Mouse (Mus musculus) urinary bladder, postnatal 36 days (tissue): ENCODE measurements around the gene Olfr15.
A peak's percentile ranks its signal among the peaks of the same experiment; 100 is the strongest.
"Not testable (repeated sequence)": the region's sequence is repeated elsewhere in the genome, so short reads cannot be mapped to it uniquely, and the experiment has no call there.

Experiments used
- DNase-seq, 2 experiments: peaks; one replicate each; pipeline ENCODE4 v3.0.0; 2022; ENCODE audit warnings: low spot score in 2 of 2, mixed read lengths in 1 of 2

The Olfr15 gene

GRCm38 (mm10) chr16:3830588-3831109 lies at the start of gene Olfr15:
Olfr15 (plus strand) TSS chr16:3830878.
- no peak for DNase-seq

DNA sequence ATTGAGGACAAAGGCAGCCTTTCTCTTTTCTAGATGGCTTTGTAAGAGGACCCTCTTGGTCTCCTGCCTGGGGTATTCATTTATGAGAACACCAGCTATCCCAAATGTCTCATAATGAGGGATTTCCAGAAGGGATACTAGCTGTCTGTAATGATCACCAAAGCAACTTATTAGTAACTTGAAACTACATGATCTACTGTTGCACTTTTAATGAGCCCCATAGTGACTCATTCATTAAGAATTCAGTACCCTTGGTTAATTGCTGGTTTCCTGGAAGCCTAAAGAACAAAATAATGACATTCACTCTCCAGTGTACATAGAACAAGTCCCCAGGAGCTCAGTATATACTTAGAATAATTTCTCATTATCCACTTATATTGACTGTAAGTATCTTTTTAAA lies 49.4 kb upstream of the Olfr15 start:
- no peak for DNase-seq

DNA sequence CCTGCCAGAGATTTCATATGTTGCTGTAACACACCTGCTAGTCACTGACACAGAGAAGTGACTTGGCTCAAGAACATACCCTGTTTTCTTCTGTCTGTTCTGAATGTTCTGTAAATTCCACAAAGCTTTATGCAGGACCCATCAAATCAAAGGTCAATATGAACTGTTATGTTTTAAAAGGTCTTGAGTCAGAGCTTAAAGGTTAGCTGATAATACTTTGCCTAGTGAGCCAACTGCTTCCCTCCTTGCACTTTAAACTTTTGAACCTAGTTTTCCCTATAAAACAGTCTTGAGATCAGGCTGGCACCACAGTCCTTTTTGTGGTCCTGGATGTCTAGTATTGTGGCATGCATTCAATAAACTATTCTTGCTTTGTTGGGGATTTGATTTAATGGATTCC lies 42.3 kb upstream of the Olfr15 start:
- no peak for DNase-seq

DNA sequence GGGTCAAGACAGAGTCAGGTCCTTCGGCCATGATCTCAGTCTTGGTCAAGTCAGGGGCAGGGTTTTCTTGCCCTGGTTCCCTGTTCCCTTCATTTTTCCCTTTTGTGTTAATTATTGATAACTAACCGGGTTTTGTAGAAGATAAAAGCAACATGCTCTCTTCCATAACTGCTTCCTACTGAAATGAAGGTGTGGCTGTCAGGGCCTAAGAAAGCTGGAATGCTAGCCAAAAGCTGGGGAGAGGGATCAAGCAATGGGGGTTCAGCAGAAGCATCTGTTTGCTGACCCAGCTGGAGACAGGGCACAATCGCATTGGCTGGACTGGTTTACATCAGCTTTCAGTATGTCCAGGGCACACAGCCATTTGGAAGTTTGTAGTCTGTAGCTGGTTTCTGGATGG lies 22.5 kb upstream of the Olfr15 start:
- no peak for DNase-seq

GRCm38 (mm10) chr16:3814667-3815066 lies 16.0 kb upstream of the Olfr15 start:
- DNase-seq: not testable (repeated sequence)

DNA sequence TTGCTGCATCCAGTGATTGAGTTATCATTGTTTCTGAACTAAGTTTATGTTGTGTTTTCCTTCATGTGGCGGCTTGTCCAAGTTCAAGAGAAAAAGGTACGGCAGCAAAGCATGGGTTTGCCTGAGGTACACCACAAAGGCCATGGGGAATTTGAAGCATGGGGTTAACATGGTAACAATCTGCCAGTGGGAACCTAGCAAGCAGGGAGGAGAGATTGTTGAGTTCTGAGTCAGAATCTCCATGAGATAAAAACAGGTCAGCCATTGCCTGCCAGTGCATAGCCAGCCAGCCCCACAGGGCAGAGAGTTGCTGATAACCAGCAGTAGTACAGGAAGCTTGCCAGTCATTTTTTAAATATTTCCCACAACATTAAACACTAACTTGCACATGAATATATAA lies 10.5 kb upstream of the Olfr15 start:
- peak in 1 of 2 experiments; percentile 31 for DNase-seq

- DNase-seq: no peak
Observed at GRCm38 (mm10) chr16:3828021-3828420, 2.7 kb upstream of the Olfr15 start.

GRCm38 (mm10) chr16:3829727-3830126 lies 951 bp upstream of the Olfr15 start:
- no peak for DNase-seq

GRCm38 (mm10) chr16:3835461-3835860 lies 4.8 kb downstream of the Olfr15 start:
- DNase-seq: no peak

GRCm38 (mm10) chr16:3839157-3839885 lies 8.6 kb downstream of the Olfr15 start:
- DNase-seq: no peak

- no peak for DNase-seq
Observed at GRCm38 (mm10) chr16:3842989-3843388, 12.3 kb downstream of the Olfr15 start.

GRCm38 (mm10) chr16:3843796-3844195 lies 13.1 kb downstream of the Olfr15 start:
- DNase-seq: no peak

GRCm38 (mm10) chr16:3846711-3847518 lies 16.2 kb downstream of the Olfr15 start, which contains the start of gene Zfp174:
Zfp174 (plus strand) TSS chr16:3847268.
- peak; percentile 91 to 94 for DNase-seq

- no peak for DNase-seq
Observed at GRCm38 (mm10) chr16:3847871-3848270, 17.2 kb downstream of the Olfr15 start.

GRCm38 (mm10) chr16:3848416-3848815 lies 17.7 kb downstream of the Olfr15 start:
- DNase-seq: no peak

DNA sequence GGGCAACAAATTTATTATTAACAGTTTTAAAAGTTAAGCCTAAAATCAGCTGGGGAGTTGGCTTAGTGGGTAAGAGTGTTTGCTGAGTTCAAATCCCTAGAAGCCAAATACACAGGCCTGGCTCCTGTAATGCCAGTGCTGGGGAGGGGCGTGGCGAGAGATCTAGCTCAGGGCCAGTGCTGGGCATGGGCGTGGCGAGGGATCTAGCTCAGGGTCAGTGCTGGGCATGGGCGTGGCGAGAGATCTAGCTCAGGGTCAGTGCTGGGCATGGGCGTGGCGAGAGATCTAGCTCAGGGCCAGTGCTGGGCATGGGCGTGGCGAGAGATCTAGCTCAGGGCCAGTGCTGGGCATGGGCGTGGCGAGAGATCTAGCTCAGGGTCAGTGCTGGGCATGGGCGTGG lies 20.6 kb downstream of the Olfr15 start:
- not testable (repeated sequence) for DNase-seq

- no peak for DNase-seq
Observed at GRCm38 (mm10) chr16:3852586-3852985, 21.9 kb downstream of the Olfr15 start.

DNA sequence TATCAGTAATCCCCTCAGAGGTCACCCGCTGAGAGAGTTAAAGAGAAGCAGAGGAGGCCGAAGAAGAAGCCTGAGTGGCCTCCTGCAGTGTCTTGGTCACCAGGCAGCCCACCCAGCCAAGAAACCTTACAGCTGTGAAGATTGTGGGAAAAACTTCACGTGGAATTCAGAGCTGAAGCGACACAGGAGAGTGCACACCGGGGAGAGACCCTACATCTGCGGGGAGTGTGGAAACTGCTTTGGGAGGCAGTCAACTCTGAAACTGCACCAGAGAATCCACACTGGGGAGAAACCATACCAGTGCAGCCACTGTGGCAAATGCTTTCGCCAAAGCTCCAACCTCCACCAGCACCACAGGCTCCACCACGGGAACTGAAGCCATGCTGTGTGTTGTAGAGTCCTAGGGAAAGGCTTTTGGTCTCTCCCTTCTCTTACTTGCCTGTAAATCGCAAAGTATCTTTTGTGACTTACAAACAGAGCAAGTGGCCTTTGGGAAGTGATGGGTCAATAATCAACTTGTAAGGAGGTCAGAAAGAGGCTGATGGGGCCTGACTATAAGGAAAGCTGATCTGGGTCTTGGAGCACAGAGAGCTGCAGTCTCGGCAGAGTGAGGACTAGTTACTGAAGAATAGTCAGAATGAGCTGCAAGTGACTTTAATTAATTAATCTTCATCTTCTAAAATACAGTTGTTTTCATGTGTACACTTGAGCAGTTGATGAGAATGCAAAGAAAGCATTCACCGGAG lies 23.9 kb downstream of the Olfr15 start:
- DNase-seq: no peak

- DNase-seq: no peak
Observed at GRCm38 (mm10) chr16:3855776-3856175, 25.1 kb downstream of the Olfr15 start.

DNA sequence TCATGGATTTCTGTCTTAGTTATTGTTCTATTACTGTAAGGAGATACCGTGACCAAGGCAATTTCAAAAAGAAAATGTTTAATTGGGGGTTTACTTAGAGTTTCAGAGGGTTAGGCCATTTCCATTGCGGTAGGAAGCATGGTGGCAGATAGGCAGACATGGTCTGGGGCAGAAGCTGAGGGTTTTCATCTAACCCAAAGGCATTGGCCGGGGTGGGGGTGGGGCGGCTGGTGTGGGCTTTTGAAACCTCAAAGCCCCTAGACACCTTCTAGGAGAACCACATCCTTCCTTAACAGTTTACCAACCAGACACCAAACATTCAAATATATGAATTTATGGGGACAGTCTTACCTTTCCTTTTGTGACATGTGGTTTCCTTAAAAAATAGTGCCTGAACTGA lies 28.6 kb downstream of the Olfr15 start:
- no peak for DNase-seq

- no peak for DNase-seq
Observed at GRCm38 (mm10) chr16:3871815-3872214, 41.1 kb downstream of the Olfr15 start.
